Mouse (Mus musculus) hindbrain, postnatal 0 days (tissue): ENCODE measurements around the gene Stat6. TPM values are rescaled to one million over a fixed set of nuclear protein-coding genes. Genes with fewer than 3 reads are reported as not detected.

Experiments used
- ATAC-seq: fragments of 200-750 bp; cut with Nextera tagmentation; 2 replicates; pipeline ENCODE4 v1.8.0; 2017; ENCODE audit warnings: mild to moderate bottlenecking, moderate TSS enrichment, moderate library complexity
- DNase-seq: peaks from one replicate; pipeline ENCODE4 v3.0.0-alpha.2; 2015; ENCODE audit warnings: low spot score
- H3K27ac ChIP-seq: fragments of 300-500 bp; sonication (generic); 2 replicates; pipeline ENCODE4 v1.5.1; 2014; ENCODE audit warnings: mild to moderate bottlenecking
- H3K27me3 ChIP-seq: fragments of 300-500 bp; sonication (generic); 2 replicates; pipeline ENCODE4 v1.6.1; 2014; ENCODE audit warnings: low read length, mixed read lengths; ENCODE audit not compliant: insufficient read depth
- H3K36me3 ChIP-seq: fragments of 300-500 bp; sonication (generic); 2 replicates; pipeline ENCODE4 v1.6.1; 2014; ENCODE audit warnings: low read length, mixed read lengths; ENCODE audit not compliant: insufficient read depth
- H3K4me1 ChIP-seq: fragments of 300-500 bp; sonication (generic); 2 replicates; pipeline ENCODE4 v1.6.1; 2014; ENCODE audit warnings: antibody characterized with exemption, low read length, mixed read lengths; ENCODE audit not compliant: insufficient read depth
- H3K4me2 ChIP-seq: fragments of 300-500 bp; sonication (generic); 2 replicates; pipeline ENCODE4 v1.6.1; 2014; ENCODE audit warnings: low read depth, mild to moderate bottlenecking, low read length, moderate library complexity, mixed read lengths
- H3K4me3 ChIP-seq: fragments of 300-500 bp; sonication (generic); 2 replicates; pipeline ENCODE4 v1.5.1; 2014; ENCODE audit warnings: low read length
- H3K9ac ChIP-seq: fragments of 300-500 bp; sonication (generic); replicated peaks from 2 replicates; pipeline ENCODE4 v1.6.1; 2014; ENCODE audit warnings: mild to moderate bottlenecking, low read length, moderate library complexity, mixed read lengths
- H3K9me3 ChIP-seq: fragments of 300-500 bp; sonication (generic); 2 replicates; pipeline ENCODE4 v1.6.1; 2016; ENCODE audit warnings: low read length, mixed read lengths
- CTCF ChIP-seq: IDR thresholded peaks from 2 replicates; pipeline ENCODE4 v1.5.1; 2016; ENCODE audit warnings: antibody characterized with exemption, control low read depth, low read depth
- WGBS: fragments of 180-500 bp; shearing (Covaris S2); extraction: QIAGEN DNeasy Blood & Tissue Kit; methylation state at CpG from one replicate; pipeline ENCODE4 v1.1.7; 2014; 5-methylcytosine and 5-hydroxymethylcytosine counted together
- polyA plus RNA-seq: library from polyadenylated mRNA; unstranded; fragments of >200 nt; fragmentation: Nextera tagmentation; extraction: Ambion mirVana; gene quantifications from 2 replicates; pipeline ENCODE4 v1.2.1, GENCODE M21; 2015
- total RNA-seq: library from RNA; depleted of rRNA; stranded (reverse); fragments of >200 nt; gene quantifications from 2 replicates; pipeline ENCODE4 v1.2.3, GENCODE M21; 2014

Gene Stat6
- total and polyA plus RNA-seq, 2 experiments from 2014 or later = 4.7 to 5.3 TPM

GRCm38 (mm10) chr10:127665366-127666181, 22.8 kb downstream of the Stat6 start:
- no peak for DNase-seq
- Histone ChIP-seq H3K4me2 (peak overlapping the region; percentile 90), H3K4me3 (peak overlapping the region; percentile 56), H3K27ac (peak overlapping the region; percentile 78; the same call in 1 of the 2 replicates), H3K9ac (peak overlapping the region; percentile 59; the same call in 1 of the 2 replicates), H3K4me1 (peaks cover 9% of the 10 kb centered on the region), H3K27me3 (peaks cover 11% of the 10 kb centered on the region), H3K36me3 (no peaks in the 10 kb centered on the region), H3K9me3 (no peaks in the 10 kb centered on the region)
- no peak for ATAC-seq
- 10% methylated on average over 14 of the region's 14 CpGs for WGBS
- peak; percentile 13; the same call in 1 of the 2 replicates for TF ChIP-seq CTCF

GRCm38 (mm10) chr10:127666501-127667268, 23.9 kb downstream of the Stat6 start, which contains the start of gene Nemp1:
Nemp1 (plus strand) TSS chr10:127666901.
- WGBS = under 1% methylated on average over 63 of the region's 73 CpGs
- Histone ChIP-seq H3K27me3 (peaks cover 11% of the 10 kb centered on the region), H3K27ac (peak within 1 kb of the TSS; percentile 78), H3K4me2 (peak within 1 kb of the TSS; percentile 90), H3K4me3 (peak within 1 kb of the TSS; percentile 56), H3K4me1 (peaks cover 9% of the 10 kb centered on the region), H3K9ac (peak within 1 kb of the TSS; percentile 59), H3K36me3 (no peaks in the 10 kb centered on the region), H3K9me3 (no peaks in the 10 kb centered on the region)
- TF ChIP-seq CTCF = no peak
- DNase-seq (peak; percentile 65), ATAC-seq (peak; percentile 63)

- 2% methylated on average over 35 of the region's 35 CpGs for WGBS
- ATAC-seq (peak; percentile 46), DNase-seq (peak; percentile 64)
- peaks cover 9% of the 10 kb centered on the region for H3K4me1 ChIP-seq
- no peaks in the 10 kb centered on the region for H3K36me3 ChIP-seq
- H3K4me2 ChIP-seq = peak overlapping the region; percentile 90
- peak overlapping the region; percentile 56 for H3K4me3 ChIP-seq
- peaks cover 11% of the 10 kb centered on the region for H3K27me3 ChIP-seq
- H3K9ac ChIP-seq = peak overlapping the region; percentile 59; the same call in 1 of the 2 replicates
- TF ChIP-seq CTCF = no peak
- H3K27ac ChIP-seq = peak overlapping the region; percentile 78
- no peaks in the 10 kb centered on the region for H3K9me3 ChIP-seq
Observed at GRCm38 (mm10) chr10:127667269-127668092, 24.7 kb downstream of the Stat6 start.

DNA sequence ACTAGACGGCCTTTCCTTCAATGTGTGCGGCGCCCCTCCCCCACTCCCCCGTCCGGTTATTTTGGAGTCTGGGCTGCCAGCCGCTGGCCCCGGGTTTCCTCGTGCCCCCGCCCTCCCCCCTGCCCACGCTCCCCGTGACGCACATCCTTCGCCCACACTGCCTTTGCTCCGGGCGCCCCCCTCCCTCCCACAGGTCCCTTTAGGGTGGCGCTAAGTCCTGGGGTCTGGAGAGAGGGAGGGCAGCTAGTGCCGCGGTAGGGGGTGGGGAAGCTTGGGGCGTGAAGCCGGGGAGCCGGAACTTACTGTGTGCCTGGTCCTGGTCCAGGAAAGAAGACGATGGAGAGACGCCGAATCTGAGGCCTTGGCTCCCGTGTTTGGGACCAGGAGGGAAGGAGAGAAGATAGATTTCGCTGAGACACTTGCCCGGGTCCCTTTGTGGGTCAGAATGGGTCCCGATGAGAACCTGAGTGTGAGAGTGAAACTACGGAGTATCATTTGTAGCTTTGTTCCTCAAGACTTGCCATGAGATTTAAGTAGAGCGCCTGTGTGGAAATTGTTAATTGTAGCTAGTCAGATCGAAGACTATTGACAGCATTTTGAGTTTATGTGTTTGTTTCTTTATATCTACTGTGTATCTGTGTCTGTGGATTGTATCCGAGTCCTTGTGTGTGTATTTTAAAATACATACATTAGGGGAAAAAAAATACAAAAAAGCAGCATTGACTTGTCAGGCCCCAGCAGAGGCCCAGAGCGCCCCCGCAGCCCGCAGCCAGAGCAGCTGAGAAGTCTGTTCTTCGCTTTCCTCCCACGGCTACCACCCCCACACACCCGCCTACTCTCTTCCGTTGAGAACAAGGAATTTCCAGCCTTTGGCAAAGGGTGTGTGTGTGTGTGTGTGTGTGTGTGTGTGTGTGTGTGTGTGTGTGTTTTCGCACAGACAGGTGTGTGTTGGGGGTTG, 25.6 kb downstream of the Stat6 start, which contains the start of gene Nab2:
Gene Nab2, minus strand, starts transcription at position 476 of the 958 bp plus-strand sequence.
- peak within 1 kb of the TSS; percentile 56 for H3K4me3 ChIP-seq
- ATAC-seq = peak; percentile 28; the same call in 1 of the 2 replicates
- H3K9me3 ChIP-seq = no peaks in the 10 kb centered on the region
- H3K9ac ChIP-seq = peak within 1 kb of the TSS; percentile 37; the same call in 1 of the 2 replicates
- 3% methylated on average over 39 of the region's 40 CpGs for WGBS
- TF ChIP-seq CTCF = peak; percentile 20; the same call in 1 of the 2 replicates
- peak within 1 kb of the TSS; percentile 90 for H3K4me2 ChIP-seq
- H3K36me3 ChIP-seq = no peaks in the 10 kb centered on the region
- H3K27ac ChIP-seq = peak within 1 kb of the TSS; percentile 78
- DNase-seq = peak; percentile 50
- H3K4me1 ChIP-seq = peaks cover 9% of the 10 kb centered on the region
- peaks cover 11% of the 10 kb centered on the region for H3K27me3 ChIP-seq

GRCm38 (mm10) chr10:127669170-127669569, 26.4 kb downstream of the Stat6 start:
- Histone ChIP-seq H3K9ac (no peak overlapping the region), H3K27ac (no peak overlapping the region; the same call in 1 of the 2 replicates), H3K9me3 (no peaks in the 10 kb centered on the region), H3K4me1 (peaks cover 9% of the 10 kb centered on the region), H3K4me2 (peak overlapping the region; percentile 90; the same call in 1 of the 2 replicates), H3K4me3 (no peak overlapping the region), H3K36me3 (no peaks in the 10 kb centered on the region), H3K27me3 (peaks cover 11% of the 10 kb centered on the region)
- no peak for ATAC-seq
- no peak for TF ChIP-seq CTCF
- WGBS = 23% methylated on average over 7 of the region's 7 CpGs
- no peak for DNase-seq
